Mouse (Mus musculus) lung, postnatal 0 days (tissue): ENCODE results near the gene Dcaf4.

ENCODE experiments used
- CTCF ChIP-seq: IDR thresholded peaks from 2 replicates; pipeline ENCODE4 v1.5.1; 2016; ENCODE audit warnings: antibody characterized with exemption, mild to moderate bottlenecking
- EP300 ChIP-seq: IDR thresholded peaks from 2 replicates; pipeline ENCODE4 v1.6.1; 2016; ENCODE audit warnings: antibody characterized with exemption, mild to moderate bottlenecking, control low read depth

DNA sequence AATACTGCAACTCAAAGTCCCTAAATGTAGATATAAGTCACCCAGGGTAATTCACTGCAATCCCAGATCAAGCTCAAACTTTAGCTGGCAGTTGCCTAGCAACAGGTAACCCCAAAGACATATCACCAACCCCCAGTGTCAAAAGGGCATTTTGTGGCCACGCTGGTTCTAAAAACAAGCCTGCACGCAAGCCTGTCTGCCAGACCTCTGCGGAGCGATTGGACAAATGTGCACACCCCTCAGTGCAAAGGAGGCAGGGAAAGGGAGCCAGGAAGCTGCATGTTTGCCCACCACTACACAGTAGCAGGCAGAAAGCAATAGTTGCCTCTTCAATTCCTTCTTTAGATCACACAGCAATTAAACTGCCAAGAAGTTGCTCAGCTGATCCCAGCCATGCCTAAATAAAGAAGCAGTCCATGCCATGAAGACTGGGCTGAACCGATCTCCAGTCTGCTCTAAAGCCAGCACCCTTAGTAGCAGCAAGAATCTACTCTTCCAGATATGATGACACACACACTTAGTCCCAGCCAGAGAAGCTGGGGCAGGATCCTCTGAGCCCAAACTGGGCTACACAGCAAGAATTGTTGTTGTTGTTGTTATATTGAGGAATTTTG, 46.2 kb upstream of the Dcaf4 start:
- no peak for TF ChIP-seq CTCF
- TF ChIP-seq EP300: no peak
